Mouse (Mus musculus) testis, adult 2 months (tissue): ENCODE measurements around the gene Nipa2. TPM values are rescaled to one million over a fixed set of nuclear protein-coding genes. Genes with fewer than 3 reads are reported as not detected.
"Not testable (repeated sequence)": the region's sequence is repeated elsewhere in the genome, so short reads cannot be mapped to it uniquely, and the experiment has no call there.

Source experiments
- H3K27ac ChIP-seq: fragments of 200-500 bp; 2 replicates; pipeline ENCODE4 v1.5.1; 2012; ENCODE audit warnings: low read depth, low read length; ENCODE audit not compliant: control insufficient read depth, insufficient read depth
- H3K27me3 ChIP-seq: fragments of 200-500 bp; 2 replicates; pipeline ENCODE4 v1.6.1; 2012; ENCODE audit warnings: mild to moderate bottlenecking, low read length, moderate library complexity; ENCODE audit not compliant: control insufficient read depth, insufficient read depth
- H3K36me3 ChIP-seq: fragments of 200-500 bp; 2 replicates; pipeline ENCODE4 v1.6.1; 2012; ENCODE audit warnings: mild to moderate bottlenecking, low read length; ENCODE audit not compliant: control insufficient read depth, insufficient read depth
- H3K4me1 ChIP-seq: fragments of 200-500 bp; 2 replicates; pipeline ENCODE4 v1.6.1; 2012; ENCODE audit warnings: low read length; ENCODE audit not compliant: control insufficient read depth, insufficient read depth
- H3K4me3 ChIP-seq: fragments of 200-500 bp; 2 replicates; pipeline ENCODE4 v1.5.1; 2012; ENCODE audit warnings: low read depth, mild to moderate bottlenecking, low read length, moderate library complexity, mixed read lengths; ENCODE audit not compliant: control insufficient read depth
- CTCF ChIP-seq: fragments of 200-500 bp; IDR thresholded peaks from 2 replicates; pipeline ENCODE4 v1.5.1; 2012; ENCODE audit warnings: low read depth, mild to moderate bottlenecking, inconsistent platforms, low read length, moderate library complexity; ENCODE audit not compliant: control insufficient read depth, insufficient read depth, insufficient replicate concordance
- POLR2A ChIP-seq: fragments of 200-500 bp; IDR thresholded peaks from 2 replicates; pipeline ENCODE4 v1.6.1; 2012; ENCODE audit warnings: low read depth, mild to moderate bottlenecking, inconsistent platforms, low read length, moderate library complexity; ENCODE audit not compliant: control insufficient read depth
- polyA plus RNA-seq: library from polyadenylated mRNA; depleted of rRNA; stranded (reverse); fragments of >200 nt; gene quantifications from 2 replicates; pipeline ENCODE4 v1.2.3, GENCODE M21; 2012

The Nipa2 gene
- polyA plus RNA-seq, 1 experiment, result 5.5 TPM

DNA sequence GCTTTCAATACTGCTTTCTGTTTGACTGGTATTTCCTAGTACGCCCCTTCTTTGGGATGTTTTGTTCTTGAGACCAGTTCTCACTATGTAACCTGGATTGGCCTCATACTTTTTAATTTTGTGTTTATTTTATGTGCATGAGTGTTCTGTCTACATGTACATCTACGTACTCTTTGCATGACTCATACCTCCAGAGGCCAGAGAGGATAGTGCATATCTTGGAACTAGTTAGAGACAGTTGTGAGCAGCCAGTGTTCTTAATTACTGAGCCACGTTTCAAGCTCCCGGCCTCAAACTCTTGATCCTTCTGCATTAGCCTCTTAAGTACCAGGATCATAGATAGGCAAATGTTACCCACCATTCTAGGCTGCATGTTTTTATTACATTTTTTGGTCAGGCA, 23.9 kb downstream of the Nipa2 start:
- Histone ChIP-seq H3K27ac (no peak overlapping the region), H3K4me1 (no peaks in the 10 kb centered on the region), H3K4me3 (no peak overlapping the region), H3K36me3 (no peaks in the 10 kb centered on the region), H3K27me3 (no peaks in the 10 kb centered on the region)
- TF ChIP-seq CTCF (no peak), POLR2A (no peak)

DNA sequence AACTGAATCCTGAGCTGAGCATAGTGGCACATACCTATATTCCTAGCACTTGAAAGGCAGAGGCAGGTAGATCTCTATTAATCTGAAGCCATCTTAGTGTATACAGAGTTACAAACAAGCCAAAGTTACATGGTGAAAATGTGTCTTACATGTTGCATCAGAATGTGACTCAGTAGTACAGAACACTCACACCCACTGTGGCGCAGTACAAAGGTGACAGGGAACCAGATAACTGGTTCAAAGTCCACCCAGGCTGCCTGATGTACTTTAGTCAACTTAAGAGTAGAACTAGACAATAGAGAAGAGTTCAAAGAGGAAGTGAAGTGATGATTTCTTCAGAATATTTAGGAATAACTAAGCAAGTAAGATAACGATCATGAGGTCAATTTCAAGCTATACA, 27.3 kb downstream of the Nipa2 start:
- Histone ChIP-seq H3K4me1 (no peaks in the 10 kb centered on the region), H3K36me3 (no peaks in the 10 kb centered on the region), H3K4me3 (no peak overlapping the region), H3K27me3 (no peaks in the 10 kb centered on the region), H3K27ac (no peak overlapping the region)
- TF ChIP-seq CTCF (no peak), POLR2A (no peak)

- no peak overlapping the region for H3K4me3 ChIP-seq
- TF ChIP-seq CTCF (no peak), POLR2A (no peak)
- no peak overlapping the region for H3K27ac ChIP-seq
- H3K27me3 ChIP-seq, result no peaks in the 10 kb centered on the region
- no peaks in the 10 kb centered on the region for H3K4me1 ChIP-seq
- H3K36me3 ChIP-seq, result no peaks in the 10 kb centered on the region
Observed at GRCm38 (mm10) chr7:55928649-55929048, 33.6 kb downstream of the Nipa2 start.

GRCm38 (mm10) chr7:55927262-55927661, 35.0 kb downstream of the Nipa2 start:
- Histone ChIP-seq H3K36me3 (no peaks in the 10 kb centered on the region), H3K27ac (no peak overlapping the region)
- no peak for TF ChIP-seq CTCF
- no peak for TF ChIP-seq POLR2A

DNA sequence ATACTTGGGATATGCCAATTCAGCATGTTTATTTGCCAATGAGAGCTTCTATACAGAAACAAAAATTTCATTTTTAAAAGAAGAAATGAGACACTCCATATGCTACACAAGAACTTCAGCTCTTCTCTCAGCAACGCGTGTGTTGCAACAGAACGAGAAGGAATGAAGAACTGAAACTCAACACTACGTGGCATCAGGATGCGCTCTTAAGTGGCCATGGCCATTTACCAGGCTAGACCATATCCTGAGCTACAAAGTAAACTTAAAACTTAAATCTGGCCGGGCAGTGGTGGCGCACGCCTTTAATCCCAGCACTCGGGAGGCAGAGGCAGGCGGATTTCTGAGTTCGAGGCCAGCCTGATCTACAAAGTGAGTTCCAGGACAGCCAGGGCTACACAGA, 43.9 kb downstream of the Nipa2 start:
- not testable (repeated sequence) for H3K4me1 ChIP-seq, H3K27ac ChIP-seq, H3K4me3 ChIP-seq, H3K27me3 ChIP-seq, H3K36me3 ChIP-seq

More at GRCm38 (mm10) chr7:55927262-55927661, 35.0 kb downstream of the Nipa2 start:
- Histone ChIP-seq H3K4me3 (no peak overlapping the region), H3K4me1 (no peaks in the 10 kb centered on the region), H3K27me3 (no peaks in the 10 kb centered on the region)

DNA sequence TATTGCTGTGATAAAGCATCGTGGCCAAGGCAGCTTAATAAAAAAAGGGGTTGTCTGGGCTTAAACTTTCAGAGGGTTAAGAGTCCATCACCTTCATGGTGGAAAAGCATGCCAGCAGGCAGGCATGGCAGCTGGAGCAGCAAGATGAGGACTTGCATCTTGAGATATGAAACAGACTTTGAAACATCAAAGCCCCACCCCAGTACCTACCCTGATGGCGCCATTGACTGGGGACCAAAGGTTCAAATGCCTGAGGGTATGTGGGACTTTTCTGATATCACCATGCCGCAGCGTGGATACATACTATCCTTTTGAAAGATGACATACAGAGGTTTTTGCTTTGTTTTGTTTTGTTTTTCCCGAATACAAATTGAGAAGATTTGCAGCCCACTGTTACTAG, 50.2 kb downstream of the Nipa2 start:
- no peak overlapping the region for H3K4me3 ChIP-seq
- no peaks in the 10 kb centered on the region for H3K36me3 ChIP-seq
- H3K4me1 ChIP-seq, result no peaks in the 10 kb centered on the region
- no peaks in the 10 kb centered on the region for H3K27me3 ChIP-seq
- no peak overlapping the region for H3K27ac ChIP-seq
- TF ChIP-seq POLR2A (no peak), CTCF (no peak)

DNA sequence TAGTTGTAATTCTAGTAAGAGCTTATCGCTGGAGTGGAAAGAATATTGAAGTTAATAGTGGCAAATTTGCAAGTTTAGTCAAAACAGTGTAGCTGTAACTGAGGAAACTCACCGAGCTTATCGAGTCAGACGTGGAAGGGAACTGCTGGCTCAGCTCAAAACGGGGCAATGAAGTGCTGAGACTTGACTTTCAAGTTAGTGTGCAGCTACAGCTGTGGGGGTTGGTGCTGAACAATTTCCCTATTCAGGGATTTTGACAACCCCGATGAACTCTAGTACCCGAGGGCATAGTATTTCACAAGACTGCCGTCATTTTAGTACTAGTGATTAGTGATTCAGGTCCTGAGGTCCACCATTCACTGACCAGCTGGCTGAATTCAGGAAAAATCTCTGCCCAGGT, 50.9 kb downstream of the Nipa2 start:
- H3K4me1 ChIP-seq, result no peaks in the 10 kb centered on the region
- H3K27me3 ChIP-seq, result no peaks in the 10 kb centered on the region
- no peaks in the 10 kb centered on the region for H3K36me3 ChIP-seq
- H3K27ac ChIP-seq, result no peak overlapping the region
- H3K4me3 ChIP-seq, result no peak overlapping the region
- TF ChIP-seq CTCF (no peak), POLR2A (no peak)

- H3K36me3 ChIP-seq, result no peaks in the 10 kb centered on the region
Observed at GRCm38 (mm10) chr7:55910356-55910755, 51.9 kb downstream of the Nipa2 start.

More at GRCm38 (mm10) chr7:55910356-55910755, 51.9 kb downstream of the Nipa2 start:
- TF ChIP-seq POLR2A (no peak), CTCF (no peak)
- Histone ChIP-seq H3K27me3 (no peaks in the 10 kb centered on the region), H3K4me3 (no peak overlapping the region), H3K27ac (no peak overlapping the region), H3K4me1 (no peaks in the 10 kb centered on the region)
